Mouse (Mus musculus) lung, postnatal 10 days (tissue): ENCODE measurements around the gene Shprh.
"Not testable (repeated sequence)": the region's sequence is repeated elsewhere in the genome, so short reads cannot be mapped to it uniquely, and the experiment has no call there.

Experiments used
- DNase-seq: peaks from one replicate; pipeline ENCODE4 v3.0.0; 2021

Shprh gene

DNA sequence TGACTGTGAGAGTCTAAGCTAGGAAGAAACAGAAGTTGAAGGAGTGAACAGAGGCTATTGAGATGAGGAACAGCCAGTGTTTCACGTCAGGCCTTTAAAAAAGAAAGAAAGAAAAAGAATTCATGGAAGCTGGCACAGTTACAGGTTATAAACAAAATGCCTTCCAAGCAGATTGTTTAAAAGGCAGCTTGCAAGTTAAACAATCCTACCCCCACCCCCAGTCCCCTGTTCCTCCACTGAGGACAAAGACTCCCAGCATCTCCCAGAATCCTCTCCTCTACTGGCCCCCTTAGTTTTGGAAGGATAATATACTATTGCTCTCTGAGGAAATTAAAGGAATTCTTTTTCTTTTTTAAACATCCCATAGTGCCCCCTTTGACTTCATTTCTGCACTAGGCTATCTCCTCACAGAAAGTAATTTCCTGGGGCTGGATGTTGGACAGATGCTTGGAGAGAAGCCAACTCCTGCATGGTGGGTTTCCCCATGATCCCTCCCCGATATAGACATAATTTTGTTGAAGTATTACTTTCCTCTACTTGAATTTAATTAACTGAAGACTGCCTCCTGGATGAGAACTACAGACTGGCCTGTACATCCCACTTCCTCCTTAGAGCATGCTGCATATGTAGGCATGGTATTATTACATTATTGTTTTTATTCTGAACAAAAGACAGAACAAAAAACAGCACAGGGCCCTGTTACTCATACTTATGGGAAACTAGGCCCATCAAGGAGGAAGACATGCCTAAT, 101.2 kb downstream of the Shprh start:
- DNase-seq = peak; percentile 56

- not testable (repeated sequence) for DNase-seq
Observed at GRCm38 (mm10) chr10:11253581-11253980, 104.4 kb downstream of the Shprh start.

GRCm38 (mm10) chr10:11260119-11260518, 110.9 kb downstream of the Shprh start:
- no peak for DNase-seq

DNA sequence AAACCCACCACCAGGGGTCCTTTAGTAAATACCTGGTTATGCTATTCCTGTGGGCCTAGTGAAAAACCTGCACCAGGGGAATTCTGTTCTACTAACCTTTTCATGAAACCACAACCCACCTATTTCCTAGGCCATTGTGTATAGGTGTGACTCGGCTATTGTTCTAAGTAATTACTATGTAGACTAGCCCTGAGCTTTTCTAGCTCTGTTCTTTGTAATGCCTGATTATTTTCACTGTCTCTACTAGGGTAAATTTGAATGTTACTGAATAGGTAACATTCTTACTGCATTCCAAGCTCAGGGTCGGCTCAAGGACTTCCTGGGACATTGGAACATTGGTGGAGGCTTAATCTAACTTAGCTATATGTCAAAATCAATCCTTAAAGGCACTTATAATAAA, 113.1 kb downstream of the Shprh start:
- not testable (repeated sequence) for DNase-seq

DNA sequence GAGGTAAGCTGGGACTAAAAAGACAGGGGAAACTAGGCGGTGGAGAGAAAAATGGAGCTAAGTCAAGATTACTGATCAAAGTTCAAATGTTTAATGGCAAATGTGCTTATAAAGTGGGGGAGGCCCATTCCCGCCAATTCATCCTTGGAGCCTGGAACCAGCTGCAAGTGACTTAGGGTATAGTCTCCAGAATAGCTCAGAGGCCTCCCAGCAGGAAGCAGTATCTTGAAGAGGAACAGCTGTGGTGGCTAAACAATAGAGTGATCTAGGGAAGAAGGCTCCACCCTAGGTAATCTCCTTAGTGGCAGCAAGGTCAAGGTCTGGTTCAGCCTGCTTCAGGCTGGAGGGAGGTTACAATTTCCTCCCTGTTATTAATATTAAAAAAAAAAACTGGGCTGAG, 114.6 kb downstream of the Shprh start:
- not testable (repeated sequence) for DNase-seq
